Mouse (Mus musculus) midbrain, postnatal 0 days (tissue): ENCODE measurements around the gene Npas3. TPM values are rescaled to one million over a fixed set of nuclear protein-coding genes. Genes with fewer than 3 reads are reported as not detected.

Experiments used
- ATAC-seq: fragments of 200-750 bp; cut with Nextera tagmentation; 2 replicates; pipeline ENCODE4 v1.8.0; 2017; ENCODE audit warnings: moderate number of reproducible peaks, mild to moderate bottlenecking, moderate TSS enrichment, moderate library complexity; ENCODE audit not compliant: low FRiP score
- DNase-seq: peaks from one replicate; pipeline ENCODE4 v3.0.0-alpha.2; 2015; ENCODE audit warnings: low spot score
- H3K27ac ChIP-seq: fragments of 300-500 bp; sonication (generic); 2 replicates; pipeline ENCODE4 v1.5.1; 2014; ENCODE audit warnings: low read depth, mild to moderate bottlenecking, low read length, mixed read lengths
- H3K27me3 ChIP-seq: fragments of 300-500 bp; sonication (generic); 2 replicates; pipeline ENCODE4 v1.6.1; 2014; ENCODE audit warnings: low read length, control low read depth, mixed read lengths; ENCODE audit not compliant: insufficient read depth
- H3K36me3 ChIP-seq: fragments of 300-500 bp; sonication (generic); 2 replicates; pipeline ENCODE4 v1.6.1; 2014; ENCODE audit warnings: low read length, control low read depth, mixed read lengths; ENCODE audit not compliant: insufficient read depth
- H3K4me1 ChIP-seq: fragments of 300-500 bp; sonication (generic); 2 replicates; pipeline ENCODE4 v1.6.1; 2014; ENCODE audit warnings: mild to moderate bottlenecking, control low read depth, antibody characterized with exemption, low read length, mixed read lengths; ENCODE audit not compliant: insufficient read depth
- H3K4me2 ChIP-seq: fragments of 300-500 bp; sonication (generic); 2 replicates; pipeline ENCODE4 v1.6.1; 2014; ENCODE audit warnings: low read depth, mild to moderate bottlenecking, low read length, mixed read lengths; ENCODE audit not compliant: poor library complexity, severe bottlenecking
- H3K4me3 ChIP-seq: fragments of 300-500 bp; sonication (generic); 2 replicates; pipeline ENCODE4 v1.5.1; 2014; ENCODE audit warnings: low read depth, mild to moderate bottlenecking, low read length, moderate library complexity
- H3K9ac ChIP-seq: fragments of 300-500 bp; sonication (generic); replicated peaks from 2 replicates; pipeline ENCODE4 v1.6.1; 2014; ENCODE audit warnings: mild to moderate bottlenecking, low read length, moderate library complexity, mixed read lengths; ENCODE audit not compliant: poor library complexity, severe bottlenecking
- H3K9me3 ChIP-seq: fragments of 300-500 bp; sonication (generic); 2 replicates; pipeline ENCODE4 v1.6.1; 2016; ENCODE audit warnings: low read length, control low read depth
- CTCF ChIP-seq: IDR thresholded peaks from 2 replicates; pipeline ENCODE4 v1.5.1; 2016; ENCODE audit warnings: antibody characterized with exemption, mild to moderate bottlenecking
- WGBS: fragments of 180-500 bp; shearing (Covaris S2); extraction: QIAGEN DNeasy Blood & Tissue Kit; methylation state at CpG from one replicate; pipeline ENCODE4 v1.1.7; 2014; 5-methylcytosine and 5-hydroxymethylcytosine counted together
- polyA plus RNA-seq: library from polyadenylated mRNA; unstranded; fragments of >200 nt; fragmentation: Nextera tagmentation; extraction: Ambion mirVana; gene quantifications from 2 replicates; pipeline ENCODE4 v1.2.1, GENCODE M21; 2015
- total RNA-seq: library from RNA; depleted of rRNA; stranded (reverse); fragments of >200 nt; gene quantifications from 2 replicates; pipeline ENCODE4 v1.2.3, GENCODE M21; 2014

Npas3 gene
- total and polyA plus RNA-seq, 2 experiments from 2014 or later: 34.2 to 53.8 TPM

DNA sequence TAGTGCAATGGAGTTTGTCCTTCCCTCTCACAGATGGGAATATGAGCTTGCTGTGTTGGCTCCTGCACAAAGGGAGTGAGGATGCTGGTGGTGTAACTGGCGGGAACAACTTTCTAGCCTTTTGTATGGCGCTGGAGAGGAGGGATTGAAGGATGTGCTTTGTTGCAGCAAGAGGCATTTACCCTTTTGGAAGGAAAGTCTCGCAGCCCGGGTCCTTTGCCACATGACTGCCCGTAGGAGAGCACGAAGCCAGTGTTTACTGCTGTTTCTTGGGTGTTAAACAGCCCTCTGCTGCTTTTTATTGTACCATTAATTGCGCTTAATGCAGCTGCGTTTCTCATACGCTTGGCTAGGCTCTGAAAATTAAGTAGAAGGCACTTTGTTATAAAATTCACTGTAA lies 375.3 kb downstream of the Npas3 start:
- Histone ChIP-seq H3K27ac (no peak overlapping the region), H3K9ac (no peak overlapping the region), H3K9me3 (no peaks in the 10 kb centered on the region), H3K4me3 (no peak overlapping the region), H3K27me3 (no peaks in the 10 kb centered on the region), H3K36me3 (no peaks in the 10 kb centered on the region), H3K4me1 (no peaks in the 10 kb centered on the region), H3K4me2 (no peak overlapping the region)
- TF ChIP-seq CTCF: no peak
- 36% methylated on average over 9 of the region's 9 CpGs for WGBS
- DNase-seq (peak; percentile 41), ATAC-seq (no peak)

- Histone ChIP-seq H3K4me3 (no peak overlapping the region), H3K9ac (no peak overlapping the region), H3K4me1 (no peaks in the 10 kb centered on the region), H3K4me2 (no peak overlapping the region), H3K27me3 (no peaks in the 10 kb centered on the region), H3K36me3 (no peaks in the 10 kb centered on the region), H3K9me3 (no peaks in the 10 kb centered on the region), H3K27ac (no peak overlapping the region)
- 58% methylated on average over 11 of the region's 11 CpGs for WGBS
- no peak for TF ChIP-seq CTCF
- DNase-seq (no peak), ATAC-seq (no peak)
Observed at GRCm38 (mm10) chr12:53624379-53625021, 376.0 kb downstream of the Npas3 start.

GRCm38 (mm10) chr12:53629483-53630120 lies 381.1 kb downstream of the Npas3 start:
- WGBS: 71% methylated on average over 8 of the region's 8 CpGs
- Histone ChIP-seq H3K4me2 (no peak overlapping the region), H3K36me3 (no peaks in the 10 kb centered on the region), H3K4me1 (no peaks in the 10 kb centered on the region; the same call in 1 of the 2 replicates), H3K27ac (no peak overlapping the region), H3K27me3 (no peaks in the 10 kb centered on the region), H3K9me3 (no peaks in the 10 kb centered on the region), H3K9ac (no peak overlapping the region), H3K4me3 (no peak overlapping the region)
- no peak for ATAC-seq
- no peak for DNase-seq
- TF ChIP-seq CTCF: no peak

DNA sequence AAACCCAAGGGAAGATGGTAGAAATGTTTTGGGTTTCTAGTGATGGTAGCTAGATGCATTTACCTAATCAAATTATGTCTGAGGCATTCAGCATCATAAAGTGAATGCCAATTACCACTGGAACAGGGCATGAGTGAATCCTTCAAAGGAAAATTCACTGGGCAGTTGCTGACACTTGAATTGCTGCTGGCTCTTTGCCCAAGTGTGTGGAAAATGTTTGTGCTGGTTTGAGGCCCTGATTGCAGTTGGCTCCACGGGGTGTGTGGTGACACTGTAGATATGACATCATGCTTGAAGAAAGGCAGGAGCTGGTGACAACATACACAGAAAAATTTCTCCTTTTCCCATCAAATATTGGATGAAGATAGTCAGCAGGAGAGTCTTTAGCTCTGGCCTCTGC lies 382.1 kb downstream of the Npas3 start:
- no peaks in the 10 kb centered on the region for H3K9me3 ChIP-seq
- no peak overlapping the region for H3K9ac ChIP-seq
- peak; percentile 27 for DNase-seq
- no peak for ATAC-seq
- H3K4me2 ChIP-seq: no peak overlapping the region
- H3K27ac ChIP-seq: no peak overlapping the region
- WGBS: 25% methylated on average over 1 of the region's 1 CpGs
- TF ChIP-seq CTCF: no peak
- no peaks in the 10 kb centered on the region; the same call in 1 of the 2 replicates for H3K4me1 ChIP-seq
- H3K4me3 ChIP-seq: no peak overlapping the region
- H3K27me3 ChIP-seq: no peaks in the 10 kb centered on the region
- H3K36me3 ChIP-seq: no peaks in the 10 kb centered on the region

DNA sequence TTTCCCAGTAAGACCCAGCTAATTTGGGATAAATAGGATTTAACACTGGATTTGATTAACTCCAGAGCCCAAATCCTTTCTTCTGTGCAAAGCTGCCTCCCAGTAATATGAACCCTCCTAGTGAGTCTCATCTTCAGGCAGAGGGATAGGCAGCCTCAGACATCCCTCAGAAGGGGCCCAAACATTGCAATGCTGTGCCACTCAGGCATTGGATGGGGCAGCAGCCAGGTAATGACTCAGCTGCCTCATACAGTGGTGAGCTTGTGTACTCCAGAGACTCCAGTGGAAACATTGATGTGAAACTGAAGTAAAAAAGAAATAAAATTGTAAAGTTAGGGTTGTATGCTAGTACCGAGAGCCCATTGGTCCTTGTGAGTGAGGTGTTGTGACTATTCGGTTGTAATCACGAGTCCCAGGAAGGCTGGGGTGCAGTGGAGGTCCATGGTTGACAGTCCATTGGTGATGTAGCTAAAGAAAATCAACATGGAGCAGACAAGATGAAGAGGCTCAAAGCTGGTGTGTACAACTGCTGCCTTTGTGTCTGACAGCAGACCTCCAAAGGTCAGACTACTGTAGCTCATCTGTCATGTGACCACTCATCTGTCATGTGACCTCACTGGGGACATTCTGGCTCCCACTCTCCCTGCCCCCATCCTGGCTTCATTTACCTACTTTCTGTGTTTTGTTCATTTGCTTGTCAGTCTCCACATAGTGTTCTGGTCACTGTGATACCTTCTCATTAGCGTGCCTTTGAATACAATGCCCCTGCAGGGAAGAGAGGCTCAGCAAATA lies 383.0 kb downstream of the Npas3 start:
- no peak for ATAC-seq
- TF ChIP-seq CTCF: no peak
- H3K27ac ChIP-seq: no peak overlapping the region

GRCm38 (mm10) chr12:53638571-53638970 lies 390.1 kb downstream of the Npas3 start:
- TF ChIP-seq CTCF: no peak
- no peak for DNase-seq

More for the DNA sequence above, 383.0 kb downstream of the Npas3 start:
- no peaks in the 10 kb centered on the region; the same call in 1 of the 2 replicates for H3K4me1 ChIP-seq
- WGBS: 90% methylated on average over 4 of the region's 4 CpGs
- H3K9ac ChIP-seq: no peak overlapping the region
- H3K4me2 ChIP-seq: no peak overlapping the region
- no peak overlapping the region for H3K4me3 ChIP-seq
- H3K9me3 ChIP-seq: no peaks in the 10 kb centered on the region
- H3K27me3 ChIP-seq: no peaks in the 10 kb centered on the region
- no peaks in the 10 kb centered on the region for H3K36me3 ChIP-seq
- no peak for DNase-seq

More at GRCm38 (mm10) chr12:53638571-53638970, 390.1 kb downstream of the Npas3 start:
- no peaks in the 10 kb centered on the region for H3K27me3 ChIP-seq
- no peaks in the 10 kb centered on the region for H3K4me1 ChIP-seq
- H3K9ac ChIP-seq: no peak overlapping the region
- no peaks in the 10 kb centered on the region for H3K36me3 ChIP-seq
- H3K4me2 ChIP-seq: no peak overlapping the region
- no peak for ATAC-seq
- no peaks in the 10 kb centered on the region for H3K9me3 ChIP-seq
- no peak overlapping the region for H3K4me3 ChIP-seq
- no peak overlapping the region for H3K27ac ChIP-seq
